Mouse (Mus musculus) hindbrain, embryonic 13.5 days (tissue): ENCODE results near the gene Dcdc2b. TPM values are rescaled to one million over a fixed set of nuclear protein-coding genes. Genes with fewer than 3 reads are reported as not detected.
A peak's percentile ranks its signal among the peaks of the same experiment; 100 is the strongest.

ENCODE experiments used
- ATAC-seq: fragments of 200-750 bp; cut with Nextera tagmentation; 2 replicates; pipeline ENCODE4 v1.8.0; 2017; ENCODE audit warnings: moderate TSS enrichment; ENCODE audit not compliant: low FRiP score
- H3K27ac ChIP-seq: fragments of 300-500 bp; sonication (generic); 2 replicates; pipeline ENCODE4 v1.5.1; 2015; ENCODE audit warnings: inconsistent platforms, mild to moderate bottlenecking, moderate library complexity
- H3K27me3 ChIP-seq: fragments of 300-500 bp; sonication (generic); 2 replicates; pipeline ENCODE4 v1.6.1; 2015; ENCODE audit warnings: mild to moderate bottlenecking, inconsistent platforms
- H3K36me3 ChIP-seq: fragments of 300-500 bp; sonication (generic); 2 replicates; pipeline ENCODE4 v1.6.1; 2015; ENCODE audit warnings: mild to moderate bottlenecking, inconsistent platforms
- H3K4me1 ChIP-seq: fragments of 300-500 bp; sonication (generic); replicated peaks from 2 replicates; pipeline ENCODE4 v1.6.1; 2015; ENCODE audit warnings: inconsistent platforms
- H3K4me2 ChIP-seq: fragments of 300-500 bp; sonication (generic); 2 replicates; pipeline ENCODE4 v1.6.1; 2015; ENCODE audit warnings: inconsistent platforms, mild to moderate bottlenecking, moderate library complexity
- H3K4me3 ChIP-seq: fragments of 300-500 bp; sonication (generic); 2 replicates; pipeline ENCODE4 v1.5.1; 2015; ENCODE audit warnings: mild to moderate bottlenecking, inconsistent platforms
- H3K9ac ChIP-seq: fragments of 300-500 bp; sonication (generic); 2 replicates; pipeline ENCODE4 v1.6.1; 2015; ENCODE audit warnings: mild to moderate bottlenecking, inconsistent platforms
- H3K9me3 ChIP-seq: fragments of 300-500 bp; sonication (generic); 2 replicates; pipeline ENCODE4 v1.6.1; 2016; ENCODE audit warnings: inconsistent platforms
- WGBS: fragments of 180-500 bp; shearing (Covaris S2); methylation state at CpG from one replicate; pipeline ENCODE4 v1.1.7; 2015; 5-methylcytosine and 5-hydroxymethylcytosine counted together
- polyA plus RNA-seq: library from polyadenylated mRNA; unstranded; fragments of >200 nt; fragmentation: Nextera tagmentation; extraction: Ambion mirVana; gene quantifications from 2 replicates; pipeline ENCODE4 v1.2.1, GENCODE M21; 2015

The Dcdc2b gene
- polyA plus RNA-seq, result 4.0 and 4.3 TPM in 2 replicates

GRCm38 (mm10) chr4:129614093-129614492 is at the start of gene Dcdc2b:
TSS of gene Dcdc2b (minus strand) at chr4:129614257.
- Histone ChIP-seq H3K27me3 (no peaks in the 10 kb centered on the region), H3K4me2 (no peak within 1 kb of the TSS), H3K9ac (no peak within 1 kb of the TSS), H3K4me1 (peaks cover 14% of the 10 kb centered on the region), H3K9me3 (no peaks in the 10 kb centered on the region), H3K4me3 (no peak within 1 kb of the TSS), H3K36me3 (peaks cover 32% of the 10 kb centered on the region), H3K27ac (no peak within 1 kb of the TSS)
- WGBS, result 83% methylated on average over 6 of the region's 6 CpGs
- ATAC-seq, result no peak

- H3K9ac ChIP-seq, result no peak overlapping the region
- peaks cover 53% of the 10 kb centered on the region for H3K36me3 ChIP-seq
Measured at GRCm38 (mm10) chr4:129662255-129662813, 48.3 kb upstream of the Dcdc2b start.

GRCm38 (mm10) chr4:129661584-129661983 is 47.5 kb upstream of the Dcdc2b start:
- Histone ChIP-seq H3K36me3 (peaks cover 59% of the 10 kb centered on the region), H3K27ac (no peak overlapping the region), H3K9me3 (no peaks in the 10 kb centered on the region), H3K9ac (no peak overlapping the region), H3K4me3 (no peak overlapping the region), H3K4me2 (no peak overlapping the region), H3K4me1 (0 out of 2 replicates have a peak, but pooled peaks cover 2% of the 10 kb centered on the region), H3K27me3 (no peaks in the 10 kb centered on the region)
- WGBS, result 96% methylated on average over 3 of the region's 3 CpGs
- ATAC-seq, result no peak

More at GRCm38 (mm10) chr4:129662255-129662813, 48.3 kb upstream of the Dcdc2b start:
- no peaks in the 10 kb centered on the region for H3K9me3 ChIP-seq
- no peak for ATAC-seq
- H3K4me2 ChIP-seq, result no peak overlapping the region
- 0 out of 2 replicates have a peak, but pooled peaks cover 2% of the 10 kb centered on the region for H3K4me1 ChIP-seq
- WGBS, result 93% methylated on average over 3 of the region's 3 CpGs
- H3K27ac ChIP-seq, result no peak overlapping the region
- no peaks in the 10 kb centered on the region for H3K27me3 ChIP-seq
- H3K4me3 ChIP-seq, result no peak overlapping the region

GRCm38 (mm10) chr4:129654770-129655169 is 40.7 kb upstream of the Dcdc2b start:
- Histone ChIP-seq H3K27ac (no peak overlapping the region), H3K9me3 (no peaks in the 10 kb centered on the region), H3K9ac (no peak overlapping the region), H3K27me3 (no peaks in the 10 kb centered on the region), H3K36me3 (peaks cover 94% of the 10 kb centered on the region), H3K4me2 (no peak overlapping the region), H3K4me3 (no peak overlapping the region), H3K4me1 (no peaks in the 10 kb centered on the region)
- ATAC-seq, result no peak
- WGBS, result 96% methylated on average over 14 of the region's 14 CpGs

- Histone ChIP-seq H3K9me3 (no peaks in the 10 kb centered on the region), H3K4me3 (no peak overlapping the region), H3K36me3 (peaks cover 96% of the 10 kb centered on the region), H3K27me3 (no peaks in the 10 kb centered on the region), H3K4me1 (no peaks in the 10 kb centered on the region), H3K27ac (no peak overlapping the region), H3K4me2 (no peak overlapping the region), H3K9ac (no peak overlapping the region)
- ATAC-seq, result no peak
- 94% methylated on average over 8 of the region's 8 CpGs for WGBS
Measured at GRCm38 (mm10) chr4:129650359-129650758, 36.3 kb upstream of the Dcdc2b start.

- no peak overlapping the region for H3K9ac ChIP-seq
- no peak overlapping the region for H3K4me2 ChIP-seq
- no peaks in the 10 kb centered on the region for H3K9me3 ChIP-seq
- H3K4me3 ChIP-seq, result no peak overlapping the region
- peaks cover 91% of the 10 kb centered on the region for H3K36me3 ChIP-seq
- H3K27ac ChIP-seq, result no peak overlapping the region
- H3K27me3 ChIP-seq, result no peaks in the 10 kb centered on the region
- WGBS, result 83% methylated on average over 1 of the region's 1 CpGs
- ATAC-seq, result no peak
- no peaks in the 10 kb centered on the region for H3K4me1 ChIP-seq
Measured at GRCm38 (mm10) chr4:129648656-129649055, 34.6 kb upstream of the Dcdc2b start.

- Histone ChIP-seq H3K4me3 (no peak overlapping the region), H3K27me3 (no peaks in the 10 kb centered on the region), H3K9me3 (no peaks in the 10 kb centered on the region), H3K9ac (no peak overlapping the region), H3K4me2 (no peak overlapping the region), H3K36me3 (peaks cover 60% of the 10 kb centered on the region), H3K27ac (no peak overlapping the region), H3K4me1 (peaks cover 4% of the 10 kb centered on the region)
- ATAC-seq, result no peak
- 92% methylated on average over 6 of the region's 6 CpGs for WGBS
Measured at GRCm38 (mm10) chr4:129645204-129645603, 31.1 kb upstream of the Dcdc2b start.

GRCm38 (mm10) chr4:129641756-129642155 is 27.7 kb upstream of the Dcdc2b start:
- no peaks in the 10 kb centered on the region for H3K9me3 ChIP-seq
- WGBS, result 59% methylated on average over 5 of the region's 5 CpGs
- peak overlapping the region; percentile 95; the same call in 1 of the 2 replicates for H3K4me2 ChIP-seq
- no peak overlapping the region for H3K4me3 ChIP-seq
- H3K27ac ChIP-seq, result 0 out of 2 replicates have a peak overlapping the region, but pooled peaks have one; percentile 8
- peaks cover 32% of the 10 kb centered on the region for H3K4me1 ChIP-seq
- ATAC-seq, result no peak
- H3K36me3 ChIP-seq, result peaks cover 51% of the 10 kb centered on the region
- H3K9ac ChIP-seq, result no peak overlapping the region
- H3K27me3 ChIP-seq, result no peaks in the 10 kb centered on the region

GRCm38 (mm10) chr4:129640638-129641467 is 26.8 kb upstream of the Dcdc2b start, which contains the start of gene Txlna:
TSS of gene Txlna (minus strand) at chr4:129641065.
- Histone ChIP-seq H3K4me1 (peaks cover 32% of the 10 kb centered on the region), H3K36me3 (peaks cover 51% of the 10 kb centered on the region), H3K9me3 (no peaks in the 10 kb centered on the region), H3K9ac (peak within 1 kb of the TSS; percentile 90), H3K4me3 (peak within 1 kb of the TSS; percentile 71), H3K4me2 (peak within 1 kb of the TSS; percentile 95), H3K27ac (peak within 1 kb of the TSS; percentile 94), H3K27me3 (no peaks in the 10 kb centered on the region)
- under 1% methylated on average over 60 of the region's 60 CpGs for WGBS
- peak; percentile 97 for ATAC-seq

GRCm38 (mm10) chr4:129640101-129640637 is 26.1 kb upstream of the Dcdc2b start:
- Histone ChIP-seq H3K27me3 (no peaks in the 10 kb centered on the region), H3K4me1 (peaks cover 32% of the 10 kb centered on the region), H3K4me2 (peak overlapping the region; percentile 95), H3K9ac (peak overlapping the region; percentile 90), H3K27ac (peak overlapping the region; percentile 94), H3K9me3 (no peaks in the 10 kb centered on the region), H3K4me3 (peak overlapping the region; percentile 71), H3K36me3 (peaks cover 51% of the 10 kb centered on the region)
- ATAC-seq, result no peak
- 4% methylated on average over 17 of the region's 17 CpGs for WGBS

- Histone ChIP-seq H3K27me3 (no peaks in the 10 kb centered on the region), H3K36me3 (peaks cover 51% of the 10 kb centered on the region), H3K27ac (no peak overlapping the region), H3K4me2 (peak overlapping the region; percentile 95), H3K4me3 (peak overlapping the region; percentile 71), H3K9ac (peak overlapping the region; percentile 90), H3K4me1 (peaks cover 32% of the 10 kb centered on the region), H3K9me3 (no peaks in the 10 kb centered on the region)
- no peak for ATAC-seq
- 89% methylated on average over 15 of the region's 15 CpGs for WGBS
Measured at GRCm38 (mm10) chr4:129639221-129639620, 25.2 kb upstream of the Dcdc2b start.

GRCm38 (mm10) chr4:129633852-129634251 is 19.8 kb upstream of the Dcdc2b start:
- H3K36me3 ChIP-seq, result peaks cover 97% of the 10 kb centered on the region
- H3K4me3 ChIP-seq, result no peak overlapping the region
- peaks cover 23% of the 10 kb centered on the region for H3K4me1 ChIP-seq
- no peak overlapping the region for H3K4me2 ChIP-seq
- no peaks in the 10 kb centered on the region for H3K27me3 ChIP-seq
- ATAC-seq, result no peak
- no peak overlapping the region for H3K9ac ChIP-seq
- 96% methylated on average over 6 of the region's 6 CpGs for WGBS
- no peaks in the 10 kb centered on the region for H3K9me3 ChIP-seq
- H3K27ac ChIP-seq, result no peak overlapping the region
